Mouse (Mus musculus) embryonic facial prominence, embryonic 12.5 days (tissue): ENCODE results near the gene Sik1. TPM values are rescaled to one million over a fixed set of nuclear protein-coding genes. Genes with fewer than 3 reads are reported as not detected.

Experiments used
- ATAC-seq: fragments of 200-750 bp; cut with Nextera tagmentation; 2 replicates; pipeline ENCODE4 v1.8.0; 2017; ENCODE audit not compliant: insufficient number of reproducible peaks, insufficient read depth, low FRiP score, low TSS enrichment
- H3K27ac ChIP-seq: fragments of 300-500 bp; sonication (generic); 2 replicates; pipeline ENCODE4 v1.5.1; 2016; ENCODE audit warnings: mild to moderate bottlenecking
- H3K27me3 ChIP-seq: fragments of 300-500 bp; sonication (generic); 2 replicates; pipeline ENCODE4 v1.6.1; 2016; ENCODE audit warnings: mild to moderate bottlenecking, moderate library complexity
- H3K36me3 ChIP-seq: fragments of 300-500 bp; sonication (generic); 2 replicates; pipeline ENCODE4 v1.6.1; 2016; ENCODE audit warnings: mild to moderate bottlenecking
- H3K4me1 ChIP-seq: fragments of 300-500 bp; sonication (generic); 2 replicates; pipeline ENCODE4 v1.6.1; 2016
- H3K4me2 ChIP-seq: fragments of 300-500 bp; sonication (generic); replicated peaks from 2 replicates; pipeline ENCODE4 v1.6.1; 2016; ENCODE audit warnings: mild to moderate bottlenecking, moderate library complexity
- H3K4me3 ChIP-seq: fragments of 300-500 bp; sonication (generic); 2 replicates; pipeline ENCODE4 v1.5.1; 2016; ENCODE audit warnings: mild to moderate bottlenecking
- H3K9ac ChIP-seq: fragments of 300-500 bp; sonication (generic); 2 replicates; pipeline ENCODE4 v1.6.1; 2016; ENCODE audit warnings: mild to moderate bottlenecking, moderate library complexity
- H3K9me3 ChIP-seq: fragments of 300-500 bp; sonication (generic); 2 replicates; pipeline ENCODE4 v1.6.1; 2016; ENCODE audit warnings: mild to moderate bottlenecking, moderate library complexity
- WGBS: fragments of 180-500 bp; shearing (Covaris S2); methylation state at CpG from one replicate; pipeline ENCODE4 v1.1.7; 2016; 5-methylcytosine and 5-hydroxymethylcytosine counted together
- polyA plus RNA-seq: library from polyadenylated mRNA; unstranded; fragments of >200 nt; fragmentation: Nextera tagmentation; extraction: Ambion mirVana; gene quantifications from 2 replicates; pipeline ENCODE4 v1.2.1, GENCODE M21; 2016

Sik1 gene
- polyA plus RNA-seq, 1 experiment from 2014 or later: 15.8 TPM

DNA sequence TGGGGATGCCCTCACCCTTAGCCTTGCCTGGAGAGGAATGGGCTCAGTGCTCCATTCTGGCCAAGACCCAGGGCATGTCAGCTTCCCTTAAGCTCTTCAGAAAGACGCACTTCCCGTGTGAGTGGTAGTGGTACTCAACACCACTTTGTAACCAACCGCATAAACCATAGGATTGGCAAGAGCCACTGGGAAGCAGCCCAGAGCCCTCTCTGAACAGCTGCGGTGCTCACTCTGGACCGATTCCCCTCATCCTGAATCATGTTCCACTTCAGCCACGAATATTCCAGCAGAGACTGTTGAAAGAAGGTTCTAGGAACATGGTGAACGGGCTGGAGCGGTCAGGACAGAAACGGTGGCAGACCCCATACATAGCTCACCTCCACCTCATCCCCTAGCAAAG is 29.9 kb downstream of the Sik1 start:
- no peaks in the 10 kb centered on the region for H3K27me3 ChIP-seq
- ATAC-seq: no peak

DNA sequence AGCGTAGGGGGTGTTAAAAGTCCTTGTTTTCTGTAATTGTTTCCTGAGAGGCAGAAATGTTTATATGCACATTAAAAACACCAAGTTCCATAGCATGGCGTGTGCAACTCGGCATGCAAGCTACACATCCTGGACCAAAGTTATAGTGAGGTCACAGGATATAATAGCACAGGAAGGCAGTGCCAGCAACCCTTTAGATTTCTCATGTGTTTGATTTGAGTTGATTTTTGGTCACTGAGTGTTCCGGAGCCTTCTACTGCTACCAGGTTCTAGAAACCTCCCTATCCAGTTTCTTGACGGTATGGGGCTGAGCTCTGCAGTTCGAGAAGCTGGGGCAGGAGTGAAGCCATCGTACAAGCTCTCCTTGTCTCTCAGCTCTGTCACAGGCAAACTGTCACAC is 30.8 kb downstream of the Sik1 start:
- Histone ChIP-seq H3K27ac (no peak overlapping the region), H3K4me2 (no peak overlapping the region), H3K27me3 (no peaks in the 10 kb centered on the region), H3K4me1 (peaks cover 35% of the 10 kb centered on the region), H3K9ac (no peak overlapping the region), H3K9me3 (no peaks in the 10 kb centered on the region), H3K4me3 (no peak overlapping the region), H3K36me3 (no peaks in the 10 kb centered on the region)
- 85% methylated on average over 7 of the region's 7 CpGs for WGBS
- ATAC-seq: no peak

More for the DNA sequence above, 29.9 kb downstream of the Sik1 start:
- H3K9me3 ChIP-seq: no peaks in the 10 kb centered on the region
- no peaks in the 10 kb centered on the region for H3K36me3 ChIP-seq
- peaks cover 31% of the 10 kb centered on the region for H3K4me1 ChIP-seq
- no peak overlapping the region for H3K9ac ChIP-seq
- no peak overlapping the region for H3K4me3 ChIP-seq
- 90% methylated on average over 9 of the region's 9 CpGs for whole genome bisulfite sequencing
- H3K4me2 ChIP-seq: no peak overlapping the region
- no peak overlapping the region for H3K27ac ChIP-seq

GRCm38 (mm10) chr17:31821136-31821933 is 34.3 kb downstream of the Sik1 start:
- ATAC-seq: 0 out of 2 replicates have a peak, but pooled peaks have one; percentile 54
- H3K27me3 ChIP-seq: no peaks in the 10 kb centered on the region
- H3K27ac ChIP-seq: no peak overlapping the region
- H3K9ac ChIP-seq: no peak overlapping the region
- no peak overlapping the region for H3K4me3 ChIP-seq
- H3K36me3 ChIP-seq: no peaks in the 10 kb centered on the region
- H3K4me2 ChIP-seq: no peak overlapping the region
- no peaks in the 10 kb centered on the region for H3K9me3 ChIP-seq
- H3K4me1 ChIP-seq: peaks cover 15% of the 10 kb centered on the region; the same call in 1 of the 2 replicates
- WGBS: 32% methylated on average over 10 of the region's 13 CpGs

DNA sequence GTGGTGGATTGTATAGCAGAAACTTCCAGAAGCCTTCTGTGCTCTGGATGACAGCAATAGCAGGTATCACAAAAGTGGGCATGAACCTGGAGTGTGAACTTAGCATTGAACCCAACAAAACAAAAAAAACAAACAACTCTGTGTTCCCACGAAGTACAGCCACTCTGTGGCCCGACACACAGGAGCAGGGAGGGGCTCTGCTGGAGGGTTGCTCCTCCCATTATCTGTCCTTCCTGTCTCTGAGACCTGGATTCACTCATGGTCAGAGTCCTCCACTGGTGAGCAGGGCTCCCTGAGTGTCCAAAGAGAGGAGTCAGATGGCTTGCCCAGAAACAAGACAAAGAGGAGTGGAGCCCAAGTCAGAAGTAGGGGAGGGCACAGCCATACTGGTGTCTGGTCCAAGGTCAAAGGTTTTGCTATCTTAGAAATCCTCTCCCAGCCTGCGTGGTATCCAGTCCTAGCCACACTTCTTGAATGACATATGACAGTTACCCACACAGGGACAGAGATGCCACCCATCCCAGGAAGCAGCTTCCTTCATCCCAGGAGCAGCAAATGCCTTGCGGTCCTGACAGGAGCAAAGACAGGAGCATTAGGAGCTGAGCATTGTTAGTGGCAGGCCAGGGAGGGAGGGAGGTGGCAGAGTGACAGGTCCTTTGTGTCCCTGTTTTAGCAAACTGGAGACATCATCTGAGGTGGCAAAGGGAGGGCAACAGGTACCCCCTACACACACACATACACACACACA is 35.3 kb downstream of the Sik1 start:
- Histone ChIP-seq H3K4me1 (peaks cover 15% of the 10 kb centered on the region; the same call in 1 of the 2 replicates), H3K4me2 (no peak overlapping the region), H3K9ac (no peak overlapping the region), H3K4me3 (no peak overlapping the region), H3K27me3 (no peaks in the 10 kb centered on the region), H3K36me3 (no peaks in the 10 kb centered on the region), H3K27ac (no peak overlapping the region), H3K9me3 (no peaks in the 10 kb centered on the region)
- no peak for ATAC-seq
- WGBS: 44% methylated on average over 4 of the region's 4 CpGs

- no peak overlapping the region for H3K4me3 ChIP-seq
- no peaks in the 10 kb centered on the region for H3K36me3 ChIP-seq
- WGBS: 52% methylated on average over 9 of the region's 9 CpGs
- ATAC-seq: no peak
- H3K4me1 ChIP-seq: peaks cover 15% of the 10 kb centered on the region; the same call in 1 of the 2 replicates
- H3K27me3 ChIP-seq: no peaks in the 10 kb centered on the region
- H3K9me3 ChIP-seq: no peaks in the 10 kb centered on the region
- no peak overlapping the region for H3K9ac ChIP-seq
- H3K4me2 ChIP-seq: no peak overlapping the region
- H3K27ac ChIP-seq: 0 out of 2 replicates have a peak overlapping the region, but pooled peaks have one; percentile 13
These were observed 36.2 kb downstream of the Sik1 start for GRCm38 (mm10) chr17:31819372-31819771.

- Histone ChIP-seq H3K27me3 (no peaks in the 10 kb centered on the region), H3K27ac (no peak overlapping the region), H3K36me3 (no peaks in the 10 kb centered on the region), H3K9me3 (no peaks in the 10 kb centered on the region), H3K4me2 (no peak overlapping the region), H3K4me1 (peaks cover 15% of the 10 kb centered on the region; the same call in 1 of the 2 replicates), H3K9ac (no peak overlapping the region), H3K4me3 (no peak overlapping the region)
- no peak for ATAC-seq
- 94% methylated on average over 1 of the region's 1 CpGs for WGBS
These were observed 37.8 kb downstream of the Sik1 start for GRCm38 (mm10) chr17:31817815-31818214.

- H3K36me3 ChIP-seq: no peaks in the 10 kb centered on the region
- H3K9me3 ChIP-seq: no peaks in the 10 kb centered on the region
- H3K4me1 ChIP-seq: peaks cover 15% of the 10 kb centered on the region; the same call in 1 of the 2 replicates
- WGBS: 33% methylated on average over 5 of the region's 5 CpGs
- no peak overlapping the region for H3K4me2 ChIP-seq
- no peak overlapping the region for H3K9ac ChIP-seq
- H3K27ac ChIP-seq: no peak overlapping the region
- H3K4me3 ChIP-seq: no peak overlapping the region
- no peak for ATAC-seq
- no peaks in the 10 kb centered on the region for H3K27me3 ChIP-seq
These were observed 38.4 kb downstream of the Sik1 start for GRCm38 (mm10) chr17:31817203-31817602.

GRCm38 (mm10) chr17:31814848-31815247 is 40.8 kb downstream of the Sik1 start:
- H3K27ac ChIP-seq: no peak overlapping the region
- H3K4me2 ChIP-seq: no peak overlapping the region
- ATAC-seq: no peak
- H3K36me3 ChIP-seq: no peaks in the 10 kb centered on the region
- H3K27me3 ChIP-seq: no peaks in the 10 kb centered on the region
- no peak overlapping the region for H3K9ac ChIP-seq
- H3K9me3 ChIP-seq: no peaks in the 10 kb centered on the region
- WGBS: 81% methylated on average over 1 of the region's 1 CpGs
- H3K4me3 ChIP-seq: no peak overlapping the region
- H3K4me1 ChIP-seq: no peaks in the 10 kb centered on the region; the same call in 1 of the 2 replicates

DNA sequence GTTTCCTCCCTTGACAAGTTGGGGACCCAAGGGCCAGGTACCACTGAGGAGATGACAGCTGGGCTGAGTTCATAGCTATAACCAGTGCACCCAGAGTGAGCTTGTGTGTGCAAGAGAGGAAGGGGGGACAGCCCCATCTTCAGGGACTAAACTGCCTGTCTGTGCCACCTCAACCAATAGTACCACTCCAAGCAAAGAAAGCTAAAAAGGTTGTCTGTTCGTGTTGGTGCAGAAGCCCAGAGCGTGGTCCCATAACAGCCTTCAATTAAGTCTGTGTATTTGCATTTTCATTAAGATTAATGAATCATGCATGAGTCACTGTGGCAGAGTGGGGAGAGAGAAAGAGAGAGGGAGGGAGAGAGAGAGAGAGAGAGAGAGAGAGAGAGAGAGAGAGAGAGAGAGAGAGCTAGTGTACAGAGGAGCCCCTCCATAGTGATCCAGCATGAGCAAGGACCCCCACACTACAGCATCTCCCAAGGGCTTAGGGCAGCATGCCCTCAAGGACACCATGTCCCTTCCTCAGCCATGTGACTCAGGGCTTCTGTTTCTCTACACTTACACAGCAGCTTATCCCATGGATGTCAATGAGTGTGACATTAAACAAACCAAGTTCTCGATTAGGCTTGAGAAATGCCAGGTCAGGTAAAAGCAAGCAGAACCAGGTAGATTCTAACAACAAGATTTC is 41.5 kb downstream of the Sik1 start:
- H3K4me3 ChIP-seq: no peak overlapping the region
- no peak overlapping the region for H3K4me2 ChIP-seq
- H3K27ac ChIP-seq: no peak overlapping the region
- H3K9ac ChIP-seq: no peak overlapping the region
- H3K36me3 ChIP-seq: no peaks in the 10 kb centered on the region
- H3K9me3 ChIP-seq: no peaks in the 10 kb centered on the region
- WGBS: 80% methylated on average over 3 of the region's 3 CpGs
- H3K27me3 ChIP-seq: no peaks in the 10 kb centered on the region
- H3K4me1 ChIP-seq: no peaks in the 10 kb centered on the region; the same call in 1 of the 2 replicates
- ATAC-seq: no peak

DNA sequence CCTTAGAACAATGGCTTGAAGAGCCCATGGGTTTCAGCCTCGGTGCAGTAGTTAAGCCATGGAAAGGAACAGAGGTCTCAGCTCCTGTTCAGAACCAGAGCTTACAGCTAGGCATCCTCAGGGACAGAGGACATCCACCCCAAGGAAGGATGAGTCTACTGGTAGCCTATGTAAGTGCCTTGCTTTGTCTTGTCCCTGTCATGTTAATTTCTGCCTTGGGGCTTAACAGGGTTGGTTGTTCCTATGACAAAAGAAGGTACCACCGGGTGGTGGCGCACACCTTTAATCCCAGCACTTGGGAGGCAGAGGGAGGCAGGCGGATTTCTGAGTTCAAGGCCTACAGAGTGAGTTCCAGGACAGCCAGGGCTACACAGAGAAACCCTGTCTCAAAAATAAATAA is 44.3 kb downstream of the Sik1 start:
- Histone ChIP-seq H3K27ac (no peak overlapping the region), H3K36me3 (no peaks in the 10 kb centered on the region), H3K27me3 (no peaks in the 10 kb centered on the region), H3K4me3 (no peak overlapping the region), H3K9me3 (no peaks in the 10 kb centered on the region), H3K9ac (no peak overlapping the region), H3K4me2 (no peak overlapping the region), H3K4me1 (peaks cover 10% of the 10 kb centered on the region)
- ATAC-seq: no peak
- WGBS: 48% methylated on average over 4 of the region's 4 CpGs

GRCm38 (mm10) chr17:31809894-31810293 is 45.7 kb downstream of the Sik1 start:
- Histone ChIP-seq H3K4me3 (no peak overlapping the region), H3K9ac (no peak overlapping the region), H3K4me2 (0 out of 2 replicates have a peak overlapping the region, but pooled peaks have one; percentile 14), H3K36me3 (no peaks in the 10 kb centered on the region), H3K27me3 (no peaks in the 10 kb centered on the region), H3K9me3 (no peaks in the 10 kb centered on the region), H3K27ac (no peak overlapping the region), H3K4me1 (peaks cover 10% of the 10 kb centered on the region)
- 42% methylated on average over 19 of the region's 19 CpGs for WGBS
- ATAC-seq: no peak
